Mouse (Mus musculus) kidney, embryonic 14.5 days (tissue): Measurements from ENCODE around the gene Elk1. TPM values are rescaled to one million over a fixed set of nuclear protein-coding genes. Genes with fewer than 3 reads are reported as not detected.

Experiments used
- ATAC-seq: fragments of 200-750 bp; cut with Nextera tagmentation; 2 replicates; pipeline ENCODE4 v1.8.0; 2017; ENCODE audit warnings: moderate number of reproducible peaks, mild to moderate bottlenecking, moderate TSS enrichment, moderate library complexity; ENCODE audit not compliant: low FRiP score, low TSS enrichment
- H3K27ac ChIP-seq: fragments of 300-500 bp; sonication (generic); 2 replicates; pipeline ENCODE4 v1.5.1; 2014; ENCODE audit warnings: low read depth, mild to moderate bottlenecking, low read length, moderate library complexity, mixed read lengths
- H3K27me3 ChIP-seq: fragments of 300-500 bp; sonication (generic); 2 replicates; pipeline ENCODE4 v1.6.1; 2014; ENCODE audit warnings: mild to moderate bottlenecking, low read length; ENCODE audit not compliant: control insufficient read depth, insufficient read depth
- H3K36me3 ChIP-seq: fragments of 300-500 bp; sonication (generic); 2 replicates; pipeline ENCODE4 v1.6.1; 2014; ENCODE audit warnings: low read length, mixed read lengths; ENCODE audit not compliant: control insufficient read depth, insufficient read depth
- H3K4me1 ChIP-seq: fragments of 300-500 bp; sonication (generic); 2 replicates; pipeline ENCODE4 v1.6.1; 2014; ENCODE audit warnings: low read length, mixed read lengths; ENCODE audit not compliant: control insufficient read depth, insufficient read depth
- H3K4me2 ChIP-seq: fragments of 300-500 bp; sonication (generic); replicated peaks from 2 replicates; pipeline ENCODE4 v1.6.1; 2014; ENCODE audit warnings: low read depth, mild to moderate bottlenecking, low read length
- H3K4me3 ChIP-seq: fragments of 300-500 bp; sonication (generic); 2 replicates; pipeline ENCODE4 v1.5.1; 2014; ENCODE audit warnings: mild to moderate bottlenecking, low read length
- H3K9ac ChIP-seq: fragments of 300-500 bp; sonication (generic); 2 replicates; pipeline ENCODE4 v1.6.1; 2014; ENCODE audit warnings: low read depth, mild to moderate bottlenecking, low read length, moderate library complexity
- H3K9me3 ChIP-seq: fragments of 300-500 bp; sonication (generic); 2 replicates; pipeline ENCODE4 v1.6.1; 2016; ENCODE audit warnings: low read length; ENCODE audit not compliant: control insufficient read depth
- WGBS: fragments of 180-500 bp; shearing (Covaris S2); extraction: QIAGEN DNeasy Blood & Tissue Kit; methylation state at CpG from one replicate; pipeline ENCODE4 v1.1.7; 2014; 5-methylcytosine and 5-hydroxymethylcytosine counted together
- polyA plus RNA-seq: library from polyadenylated mRNA; unstranded; fragments of >200 nt; fragmentation: Nextera tagmentation; extraction: Ambion mirVana; gene quantifications from 2 replicates; pipeline ENCODE4 v1.2.1, GENCODE M21; 2014

Gene Elk1
- polyA plus RNA-seq, 1 experiment from 2014 or later, result 9.2 TPM

- Histone ChIP-seq H3K4me1 (no peaks in the 10 kb centered on the region), H3K9ac (no peak overlapping the region), H3K9me3 (no peaks in the 10 kb centered on the region), H3K4me2 (no peak overlapping the region), H3K4me3 (no peak overlapping the region), H3K36me3 (0 out of 2 replicates have a peak, but pooled peaks cover 4% of the 10 kb centered on the region), H3K27ac (no peak overlapping the region), H3K27me3 (no peaks in the 10 kb centered on the region)
- WGBS, result 76% methylated on average over 1 of the region's 1 CpGs
- no peak for ATAC-seq
Measured at GRCm38 (mm10) chrX:20923506-20923905, 26.9 kb downstream of the Elk1 start.

GRCm38 (mm10) chrX:20921366-20921765, 29.0 kb downstream of the Elk1 start:
- H3K9me3 ChIP-seq, result no peaks in the 10 kb centered on the region
- WGBS, result 47% methylated on average over 5 of the region's 5 CpGs
- no peaks in the 10 kb centered on the region for H3K4me1 ChIP-seq
- no peak overlapping the region for H3K4me3 ChIP-seq
- no peak for ATAC-seq
- H3K36me3 ChIP-seq, result no peaks in the 10 kb centered on the region
- H3K27me3 ChIP-seq, result no peaks in the 10 kb centered on the region
- peak overlapping the region; percentile 64 for H3K4me2 ChIP-seq
- no peak overlapping the region for H3K9ac ChIP-seq
- H3K27ac ChIP-seq, result no peak overlapping the region

- Histone ChIP-seq H3K27me3 (no peaks in the 10 kb centered on the region), H3K9ac (peak within 1 kb of the TSS; percentile 28; the same call in 1 of the 2 replicates), H3K4me1 (no peaks in the 10 kb centered on the region), H3K4me2 (peak within 1 kb of the TSS; percentile 64), H3K9me3 (no peaks in the 10 kb centered on the region), H3K36me3 (no peaks in the 10 kb centered on the region), H3K4me3 (peak within 1 kb of the TSS; percentile 37), H3K27ac (no peak within 1 kb of the TSS)
- WGBS, result 25% methylated on average over 41 of the region's 44 CpGs
- peak; percentile 97 for ATAC-seq
Measured at GRCm38 (mm10) chrX:20920844-20921364, 29.5 kb downstream of the Elk1 start, which contains the start of gene Syn1. Syn1 (minus strand) TSS chrX:20921004.

GRCm38 (mm10) chrX:20920249-20920843, 30.1 kb downstream of the Elk1 start:
- Histone ChIP-seq H3K36me3 (no peaks in the 10 kb centered on the region), H3K9ac (peak overlapping the region; percentile 28; the same call in 1 of the 2 replicates), H3K4me2 (peak overlapping the region; percentile 64), H3K27ac (no peak overlapping the region), H3K4me1 (no peaks in the 10 kb centered on the region), H3K9me3 (no peaks in the 10 kb centered on the region), H3K4me3 (peak overlapping the region; percentile 37), H3K27me3 (no peaks in the 10 kb centered on the region)
- 24% methylated on average over 38 of the region's 49 CpGs for WGBS
- peak; percentile 51 for ATAC-seq

- ATAC-seq, result no peak
- H3K4me1 ChIP-seq, result no peaks in the 10 kb centered on the region
Measured at GRCm38 (mm10) chrX:20915075-20915474, 35.3 kb downstream of the Elk1 start.

GRCm38 (mm10) chrX:20913726-20914125, 36.7 kb downstream of the Elk1 start:
- Histone ChIP-seq H3K27ac (no peak overlapping the region), H3K9me3 (no peaks in the 10 kb centered on the region), H3K4me3 (no peak overlapping the region), H3K27me3 (no peaks in the 10 kb centered on the region), H3K4me1 (no peaks in the 10 kb centered on the region), H3K4me2 (no peak overlapping the region), H3K36me3 (no peaks in the 10 kb centered on the region), H3K9ac (no peak overlapping the region)
- WGBS, result 83% methylated on average over 6 of the region's 6 CpGs
- ATAC-seq, result no peak

More at GRCm38 (mm10) chrX:20915075-20915474, 35.3 kb downstream of the Elk1 start:
- H3K9me3 ChIP-seq, result no peaks in the 10 kb centered on the region
- no peak overlapping the region for H3K4me3 ChIP-seq
- H3K4me2 ChIP-seq, result no peak overlapping the region
- H3K36me3 ChIP-seq, result no peaks in the 10 kb centered on the region
- H3K27ac ChIP-seq, result no peak overlapping the region
- no peak overlapping the region for H3K9ac ChIP-seq
- no peaks in the 10 kb centered on the region for H3K27me3 ChIP-seq

- H3K27me3 ChIP-seq, result no peaks in the 10 kb centered on the region
- no peak overlapping the region for H3K27ac ChIP-seq
- 48% methylated on average over 3 of the region's 3 CpGs for WGBS
- H3K9ac ChIP-seq, result no peak overlapping the region
- no peaks in the 10 kb centered on the region for H3K9me3 ChIP-seq
- no peak for ATAC-seq
- H3K4me1 ChIP-seq, result no peaks in the 10 kb centered on the region
- H3K4me3 ChIP-seq, result no peak overlapping the region
- H3K4me2 ChIP-seq, result no peak overlapping the region
- H3K36me3 ChIP-seq, result no peaks in the 10 kb centered on the region
Measured at GRCm38 (mm10) chrX:20910074-20910473, 40.3 kb downstream of the Elk1 start.

Other genes with a start within 250 kb of the Elk1 start
- gene Usp11, start 246.7 kb downstream of the Elk1 start, polyA plus RNA-seq, result 22.7 and 39.7 TPM in 2 replicates
- gene Araf, start 152.8 kb downstream of the Elk1 start, polyA plus RNA-seq, result 94.0 and 103 TPM in 2 replicates
- 23.1 and 28.7 TPM in 2 replicates for gene Timp1, start 80.4 kb downstream of the Elk1 start, polyA plus RNA-seq
- 0.10 and 0.12 TPM in 2 replicates for gene Syn1, start 29.6 kb downstream of the Elk1 start, polyA plus RNA-seq
- 4.6 and 6.3 TPM in 2 replicates for gene Cfp, start 19.1 kb downstream of the Elk1 start, polyA plus RNA-seq
- 52.9 and 66.9 TPM in 2 replicates for gene Uxt, start 11.4 kb upstream of the Elk1 start, polyA plus RNA-seq
- gene Zfp182, start 111.7 kb upstream of the Elk1 start, polyA plus RNA-seq, result 5.2 TPM in 2 replicates
- not detected in 2 replicates for gene Spaca5, start 117.8 kb upstream of the Elk1 start, polyA plus RNA-seq
- gene Zfp300, start 138.9 kb upstream of the Elk1 start, polyA plus RNA-seq, result 0.79 and 1.5 TPM in 2 replicates
- gene Ssxa1, start 165.2 kb upstream of the Elk1 start, polyA plus RNA-seq, result not detected in 2 replicates
- gene Gm21876, start 225.0 kb upstream of the Elk1 start, polyA plus RNA-seq, result not detected in 2 replicates